ENCODE assay signal across 12 mouse cellular contexts in the genomic region with DNA sequence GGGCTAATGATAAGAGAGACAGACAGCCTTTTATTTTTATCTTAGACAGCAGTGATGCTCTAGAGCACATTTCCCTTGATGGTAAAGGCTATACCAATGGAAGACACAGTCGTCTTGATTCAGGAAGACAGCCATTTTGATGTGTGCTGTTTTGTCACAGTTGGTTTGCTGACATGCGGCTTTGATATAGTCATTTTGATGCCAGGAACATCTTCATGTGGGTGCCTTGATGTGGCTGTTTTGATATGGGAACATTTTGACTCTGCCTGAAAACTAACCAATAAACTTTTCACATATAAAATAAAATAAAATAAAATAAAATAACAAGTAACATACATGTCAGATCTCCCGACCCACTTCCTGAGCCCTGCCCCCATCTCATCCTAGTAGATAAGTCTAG.
DNase-seq lines count a peak whose midpoint lies in the region.
"Had no signal": no experiment of that assay in that cellular context is flagged by ENCODE, and none has a peak within 500 bp of the region (broad histone marks: within the 10 kb centered on the region; RNA-seq: fewer than 3 reads in every experiment).

No protein-coding gene starts in this region.

- DNase-seq in CD4-positive helper T cell, adult 2 months (ENCODE audit: low read depth, low spot score) = peak; percentile 38
- peak; percentile 31 for DNase-seq in T-cell, adult 2 months (ENCODE audit: low spot score)
- peak; percentile 21 to 47 for DNase-seq in thymus, postnatal 10 days (ENCODE audit: low spot score in 2 of 2)
- peak; percentile 50 for DNase-seq in thymus, postnatal 4 days
- DNase-seq in kidney, adult 9 months = no peak
- no peak for DNase-seq in lung, adult 18-20 months
- DNase-seq: adrenal gland, postnatal 14 days; cerebellum, adult 11-12 months; cerebellum, adult 9-10 months; cerebellum, postnatal 25 days; gastrocnemius, postnatal 10 days; heart, postnatal 36 days had no signal

Comparison
In these comparisons a context has a peak if more than half of its experiments do, and no peak if none do; other contexts are left out.
1. DNase-seq: peak in CD4-positive helper T cell, adult 2 months (single experiment), T-cell, adult 2 months (single experiment), thymus, postnatal 10 days (2 of 2) and thymus, postnatal 4 days (single experiment); none in kidney, adult 9 months (single experiment) and lung, adult 18-20 months (0 of 2).